Mouse (Mus musculus) embryonic facial prominence, embryonic 12.5 days (tissue): ENCODE measurements around the gene Sap30bp. TPM values are rescaled to one million over a fixed set of nuclear protein-coding genes. Genes with fewer than 3 reads are reported as not detected.
A peak's percentile ranks its signal among the peaks of the same experiment; 100 is the strongest.

Experiments
- ATAC-seq: fragments of 200-750 bp; cut with Nextera tagmentation; 2 replicates; pipeline ENCODE4 v1.8.0; 2017; ENCODE audit not compliant: insufficient number of reproducible peaks, insufficient read depth, low FRiP score, low TSS enrichment
- H3K27ac ChIP-seq: fragments of 300-500 bp; sonication (generic); 2 replicates; pipeline ENCODE4 v1.5.1; 2016; ENCODE audit warnings: mild to moderate bottlenecking
- H3K27me3 ChIP-seq: fragments of 300-500 bp; sonication (generic); 2 replicates; pipeline ENCODE4 v1.6.1; 2016; ENCODE audit warnings: mild to moderate bottlenecking, moderate library complexity
- H3K36me3 ChIP-seq: fragments of 300-500 bp; sonication (generic); 2 replicates; pipeline ENCODE4 v1.6.1; 2016; ENCODE audit warnings: mild to moderate bottlenecking
- H3K4me1 ChIP-seq: fragments of 300-500 bp; sonication (generic); 2 replicates; pipeline ENCODE4 v1.6.1; 2016
- H3K4me2 ChIP-seq: fragments of 300-500 bp; sonication (generic); replicated peaks from 2 replicates; pipeline ENCODE4 v1.6.1; 2016; ENCODE audit warnings: mild to moderate bottlenecking, moderate library complexity
- H3K4me3 ChIP-seq: fragments of 300-500 bp; sonication (generic); 2 replicates; pipeline ENCODE4 v1.5.1; 2016; ENCODE audit warnings: mild to moderate bottlenecking
- H3K9ac ChIP-seq: fragments of 300-500 bp; sonication (generic); 2 replicates; pipeline ENCODE4 v1.6.1; 2016; ENCODE audit warnings: mild to moderate bottlenecking, moderate library complexity
- H3K9me3 ChIP-seq: fragments of 300-500 bp; sonication (generic); 2 replicates; pipeline ENCODE4 v1.6.1; 2016; ENCODE audit warnings: mild to moderate bottlenecking, moderate library complexity
- WGBS: fragments of 180-500 bp; shearing (Covaris S2); methylation state at CpG from one replicate; pipeline ENCODE4 v1.1.7; 2016; 5-methylcytosine and 5-hydroxymethylcytosine counted together
- polyA plus RNA-seq: library from polyadenylated mRNA; unstranded; fragments of >200 nt; fragmentation: Nextera tagmentation; extraction: Ambion mirVana; gene quantifications from 2 replicates; pipeline ENCODE4 v1.2.1, GENCODE M21; 2016

Gene Sap30bp
- polyA plus RNA-seq, 1 experiment from 2014 or later = 46.9 TPM

DNA sequence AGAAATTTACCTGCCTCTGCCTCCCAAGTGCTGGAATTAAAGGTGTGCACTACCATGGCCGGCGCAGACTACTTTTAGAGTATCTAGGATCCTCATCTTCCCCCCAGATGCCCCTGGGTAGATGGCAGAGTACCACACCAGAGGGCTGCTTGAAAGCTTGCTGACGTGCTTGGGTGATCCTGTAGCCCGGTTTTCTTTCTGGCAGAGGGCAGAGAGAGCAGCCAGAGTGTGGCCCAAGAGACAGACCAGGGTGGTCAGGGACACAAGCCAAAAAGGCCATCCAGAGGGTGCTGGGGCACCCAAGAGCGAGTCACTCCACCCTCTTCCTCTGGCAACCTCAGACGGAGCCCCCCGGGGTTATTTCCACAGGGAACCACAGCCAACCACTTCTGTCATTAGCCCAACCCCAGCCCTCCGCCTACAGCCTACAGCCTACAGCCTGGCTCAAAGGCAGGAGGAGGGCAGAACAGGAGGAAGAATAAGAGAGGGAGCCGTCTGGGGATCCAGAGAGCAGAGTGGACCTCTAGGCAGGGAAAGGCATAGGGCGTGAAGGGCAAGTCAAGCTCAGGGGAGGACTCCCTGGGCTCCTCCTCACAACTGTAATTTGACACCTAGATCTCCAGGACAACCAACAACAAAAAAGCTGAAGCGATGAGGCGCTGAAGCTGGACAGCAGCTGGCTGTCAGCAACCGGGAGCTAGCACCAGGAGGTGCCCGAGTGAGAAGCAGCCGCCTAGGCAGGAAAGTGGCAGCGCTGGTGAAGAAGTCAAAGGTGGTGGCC, 33.4 kb upstream of the Sap30bp start, which contains the start of gene Smim5:
TSS of gene Smim5 (plus strand) at position 481 of the 781 bp plus-strand sequence.
- 31% methylated on average over 16 of the region's 16 CpGs for WGBS
- no peak for ATAC-seq
- H3K4me2 ChIP-seq = 0 out of 2 replicates have a peak within 1 kb of the TSS, but pooled peaks have one; percentile 10
- H3K9ac ChIP-seq = 0 out of 2 replicates have a peak within 1 kb of the TSS, but pooled peaks have one; percentile 0
- H3K9me3 ChIP-seq = no peaks in the 10 kb centered on the region
- H3K27me3 ChIP-seq = no peaks in the 10 kb centered on the region
- peak within 1 kb of the TSS; percentile 51; the same call in 1 of the 2 replicates for H3K27ac ChIP-seq
- no peak within 1 kb of the TSS for H3K4me3 ChIP-seq
- H3K4me1 ChIP-seq = peaks cover 23% of the 10 kb centered on the region
- peaks cover 18% of the 10 kb centered on the region for H3K36me3 ChIP-seq

DNA sequence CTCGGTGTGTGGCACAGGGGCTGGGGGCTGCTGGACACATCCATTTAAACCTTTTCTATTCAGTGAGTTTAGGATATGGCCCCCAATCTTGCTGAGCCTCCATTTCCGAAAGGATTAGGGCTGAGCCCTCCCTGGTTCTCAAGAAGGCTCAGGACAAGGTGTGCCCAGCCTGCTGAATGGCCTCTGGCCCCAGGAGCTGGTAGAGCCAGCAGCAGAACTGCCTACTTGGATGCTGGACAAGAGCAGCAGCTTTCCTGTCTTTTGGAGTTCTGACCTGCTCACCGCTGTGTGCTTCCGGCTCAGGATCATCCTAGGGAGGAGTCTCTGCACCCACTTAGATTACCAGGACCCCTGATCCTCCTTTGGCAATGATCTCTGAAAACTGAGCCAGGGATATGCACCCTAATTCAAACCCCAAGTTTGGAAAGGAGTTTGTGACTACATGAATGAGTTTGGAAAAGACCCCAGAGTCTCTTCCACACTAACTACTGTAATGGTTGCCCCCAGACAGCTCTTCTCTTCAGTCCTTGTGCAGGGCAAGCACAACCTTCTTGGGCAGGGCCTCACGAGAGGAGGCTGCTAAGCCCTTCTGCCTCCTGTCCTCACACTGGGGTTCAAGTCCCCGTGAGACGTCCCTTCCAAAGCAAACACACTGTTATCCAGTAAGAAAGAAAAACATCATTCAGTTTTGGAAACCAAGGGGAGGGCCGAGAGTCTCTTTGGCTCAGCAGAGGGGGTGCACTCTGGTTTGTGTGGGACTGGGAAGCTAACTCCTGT, 32.3 kb upstream of the Sap30bp start:
- peaks cover 12% of the 10 kb centered on the region; the same call in 1 of the 2 replicates for H3K36me3 ChIP-seq
- no peak overlapping the region for H3K4me3 ChIP-seq
- no peak for ATAC-seq
- no peaks in the 10 kb centered on the region for H3K27me3 ChIP-seq
- H3K9me3 ChIP-seq = no peaks in the 10 kb centered on the region
- WGBS = 69% methylated on average over 8 of the region's 8 CpGs
- H3K9ac ChIP-seq = 0 out of 2 replicates have a peak overlapping the region, but pooled peaks have one; percentile 0
- 0 out of 2 replicates have a peak overlapping the region, but pooled peaks have one; percentile 10 for H3K4me2 ChIP-seq
- no peak overlapping the region for H3K27ac ChIP-seq
- H3K4me1 ChIP-seq = peaks cover 29% of the 10 kb centered on the region

DNA sequence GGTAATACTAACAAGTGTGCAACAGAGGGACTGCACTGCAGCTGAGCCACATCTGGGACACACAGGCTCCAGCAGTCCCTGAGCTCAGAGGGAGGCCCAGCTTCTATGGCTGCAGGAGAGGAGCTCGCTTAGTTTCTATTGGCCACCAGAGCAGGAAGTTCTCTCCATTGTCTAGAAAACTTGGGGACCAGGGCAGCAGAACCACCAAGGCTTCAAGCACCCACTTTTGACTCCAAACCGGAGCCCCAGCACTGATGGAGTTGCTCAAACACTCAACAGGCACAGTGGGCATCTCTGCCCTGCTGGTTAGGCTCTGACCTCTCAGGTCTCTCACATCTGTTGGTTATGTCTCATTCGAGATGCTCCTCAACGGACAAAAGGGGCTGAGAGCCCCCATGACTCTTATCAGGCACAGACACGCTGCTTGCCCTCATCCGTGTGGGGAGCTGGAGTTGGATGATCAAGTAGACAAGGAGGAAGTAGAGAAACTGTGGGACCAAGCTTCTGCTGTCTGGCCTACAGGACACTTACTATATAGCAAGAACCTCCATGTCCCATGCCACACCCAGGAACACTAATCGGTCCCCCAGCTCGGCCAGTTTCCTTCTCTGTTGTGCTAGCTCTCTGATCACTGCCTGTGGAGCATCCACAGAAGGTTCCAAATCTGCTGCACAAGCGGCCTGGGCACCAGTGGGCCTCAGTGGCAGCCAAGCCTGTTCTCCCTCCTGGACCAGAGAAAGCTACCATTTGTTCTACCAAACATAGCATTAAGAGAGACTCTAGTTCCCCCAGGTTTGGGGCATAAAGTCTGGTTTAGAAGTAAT, 31.5 kb upstream of the Sap30bp start:
- Histone ChIP-seq H3K9ac (no peak overlapping the region), H3K4me1 (peaks cover 34% of the 10 kb centered on the region), H3K9me3 (no peaks in the 10 kb centered on the region), H3K36me3 (0 out of 2 replicates have a peak, but pooled peaks cover 7% of the 10 kb centered on the region), H3K4me3 (no peak overlapping the region), H3K27ac (no peak overlapping the region), H3K27me3 (no peaks in the 10 kb centered on the region), H3K4me2 (no peak overlapping the region)
- WGBS = 87% methylated on average over 9 of the region's 9 CpGs
- ATAC-seq = no peak

DNA sequence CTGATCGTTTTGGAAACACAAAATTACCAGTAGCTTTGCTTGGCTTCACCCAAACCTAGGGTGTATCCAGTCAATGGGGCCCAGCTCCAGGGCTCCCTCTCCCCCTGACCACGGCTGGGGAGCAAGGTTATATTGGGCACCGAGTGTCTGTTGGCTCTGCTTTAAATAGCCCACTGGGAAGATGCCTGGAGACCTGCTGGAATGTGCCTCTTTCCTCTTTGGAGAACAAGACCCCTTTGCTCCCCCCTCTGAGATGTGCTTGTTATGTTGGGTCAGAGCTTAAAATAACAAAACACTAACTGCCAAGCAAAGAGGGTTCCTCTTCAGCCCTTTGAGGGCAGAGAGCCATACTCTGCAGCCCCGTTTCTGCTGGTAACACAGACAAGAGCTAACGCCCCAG, 30.9 kb upstream of the Sap30bp start:
- H3K36me3 ChIP-seq = 0 out of 2 replicates have a peak, but pooled peaks cover 3% of the 10 kb centered on the region
- no peak overlapping the region; the same call in 1 of the 2 replicates for H3K27ac ChIP-seq
- peaks cover 34% of the 10 kb centered on the region for H3K4me1 ChIP-seq
- no peaks in the 10 kb centered on the region for H3K9me3 ChIP-seq
- WGBS = 77% methylated on average over 5 of the region's 5 CpGs
- no peak overlapping the region for H3K4me3 ChIP-seq
- H3K4me2 ChIP-seq = no peak overlapping the region
- ATAC-seq = no peak
- H3K27me3 ChIP-seq = no peaks in the 10 kb centered on the region
- no peak overlapping the region for H3K9ac ChIP-seq

DNA sequence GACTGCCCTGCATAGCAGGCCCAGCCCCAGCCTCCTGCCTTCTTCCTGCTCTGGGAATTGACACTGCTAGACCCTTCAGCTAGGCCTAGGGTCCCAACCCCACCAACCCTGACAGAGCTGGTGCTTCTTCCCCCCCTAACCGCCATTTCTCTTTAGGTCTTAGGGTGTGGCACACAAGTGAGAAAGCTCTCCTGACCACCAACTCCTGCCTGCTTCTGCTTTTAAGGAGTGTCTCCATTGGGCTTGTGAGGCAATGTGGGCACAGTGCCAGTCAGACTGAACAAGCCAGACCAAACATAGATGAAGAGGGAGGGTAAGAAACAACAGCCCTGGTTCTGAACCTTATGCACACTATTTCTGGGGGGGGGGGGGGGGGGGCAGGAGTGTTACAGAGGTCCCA, 30.3 kb upstream of the Sap30bp start:
- H3K4me1 ChIP-seq = peaks cover 34% of the 10 kb centered on the region
- 0 out of 2 replicates have a peak, but pooled peaks cover 3% of the 10 kb centered on the region for H3K36me3 ChIP-seq
- ATAC-seq = no peak
- H3K4me2 ChIP-seq = no peak overlapping the region
- no peaks in the 10 kb centered on the region for H3K27me3 ChIP-seq
- 68% methylated on average over 1 of the region's 1 CpGs for WGBS
- H3K27ac ChIP-seq = no peak overlapping the region
- H3K4me3 ChIP-seq = no peak overlapping the region
- H3K9ac ChIP-seq = no peak overlapping the region
- no peaks in the 10 kb centered on the region for H3K9me3 ChIP-seq

DNA sequence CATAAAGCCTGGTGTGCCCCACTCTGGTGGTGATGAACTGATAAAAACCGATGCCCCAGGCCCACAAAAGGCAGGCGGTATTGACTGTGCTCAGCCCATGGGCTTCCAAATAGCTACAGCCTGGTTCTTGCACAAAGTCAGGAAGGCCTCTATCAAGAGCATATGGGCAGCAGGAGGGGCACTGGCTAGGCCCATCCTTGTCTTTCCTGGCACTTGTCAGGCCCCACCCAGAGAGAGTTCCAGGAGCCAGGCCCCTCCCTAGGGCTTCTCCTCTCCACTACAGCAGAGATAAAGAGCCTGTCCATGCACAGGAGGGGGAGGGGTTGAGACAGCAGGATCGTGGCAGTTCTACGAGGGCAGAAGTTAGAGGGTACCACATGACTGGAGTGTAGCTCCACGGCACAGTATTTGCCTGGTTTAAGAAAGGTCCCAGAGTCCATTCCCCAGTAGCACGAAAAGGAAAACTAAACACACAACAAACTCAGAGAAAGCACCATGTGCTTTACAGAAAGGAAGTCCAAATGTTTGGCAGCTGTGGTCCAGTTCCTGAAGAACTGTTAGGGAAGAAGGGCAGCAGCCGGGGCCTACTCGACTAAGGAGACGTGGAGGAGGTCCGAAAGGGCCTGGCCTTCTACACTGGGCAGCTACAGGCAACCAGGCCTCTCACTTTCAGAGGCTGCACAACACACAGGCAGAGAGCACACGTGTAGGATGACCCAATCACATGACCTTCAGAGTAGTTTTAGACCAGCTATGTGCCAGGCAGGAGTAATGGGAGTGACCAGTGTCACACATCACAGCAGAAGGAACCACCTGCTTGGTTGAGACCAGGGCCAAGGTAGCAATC, 29.5 kb upstream of the Sap30bp start:
- Histone ChIP-seq H3K27me3 (no peaks in the 10 kb centered on the region), H3K4me3 (no peak overlapping the region), H3K27ac (peak overlapping the region; percentile 41; the same call in 1 of the 2 replicates), H3K4me2 (no peak overlapping the region), H3K9ac (no peak overlapping the region), H3K9me3 (no peaks in the 10 kb centered on the region), H3K4me1 (peaks cover 34% of the 10 kb centered on the region), H3K36me3 (peaks cover 7% of the 10 kb centered on the region; the same call in 1 of the 2 replicates)
- no peak for ATAC-seq
- WGBS = 71% methylated on average over 11 of the region's 11 CpGs

DNA sequence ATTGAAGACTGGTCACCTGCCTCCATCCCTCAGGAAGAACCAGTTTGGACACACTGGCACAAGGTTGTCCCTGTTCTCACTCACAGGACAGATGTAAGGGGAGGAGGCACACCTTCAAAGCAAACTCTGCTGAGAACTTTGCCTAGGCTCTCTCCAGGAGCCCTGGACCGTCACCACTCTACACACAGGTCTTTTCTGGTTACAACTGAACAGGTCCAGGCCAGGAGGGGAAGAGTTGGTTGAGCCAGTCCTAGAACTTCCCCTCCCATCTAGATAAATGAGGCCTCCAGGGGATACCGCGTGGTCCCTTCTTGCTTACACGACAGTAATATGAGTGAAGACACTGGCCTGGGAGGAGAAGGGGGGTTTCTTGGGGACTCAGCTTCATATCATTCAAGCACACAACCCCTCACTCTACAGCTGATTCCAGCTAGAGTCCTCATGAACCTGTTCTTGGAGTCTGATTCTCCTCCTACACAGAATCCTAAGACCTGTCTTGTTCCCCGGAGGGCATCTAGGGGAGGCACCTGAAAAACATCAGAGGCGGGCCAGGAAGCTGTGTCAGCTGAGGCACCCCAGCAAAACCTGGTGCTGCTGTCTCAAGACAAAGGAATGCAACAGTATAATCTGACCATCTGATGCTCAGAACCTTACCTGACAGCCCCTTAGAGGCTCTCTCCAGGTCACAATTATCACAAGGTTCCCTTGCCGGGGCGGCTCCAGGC, 28.7 kb upstream of the Sap30bp start:
- Histone ChIP-seq H3K9me3 (no peaks in the 10 kb centered on the region), H3K4me3 (no peak overlapping the region), H3K36me3 (peaks cover 7% of the 10 kb centered on the region; the same call in 1 of the 2 replicates), H3K27ac (peak overlapping the region; percentile 51), H3K27me3 (no peaks in the 10 kb centered on the region), H3K4me1 (peaks cover 34% of the 10 kb centered on the region), H3K4me2 (no peak overlapping the region), H3K9ac (no peak overlapping the region)
- WGBS = 76% methylated on average over 8 of the region's 8 CpGs
- ATAC-seq = no peak

DNA sequence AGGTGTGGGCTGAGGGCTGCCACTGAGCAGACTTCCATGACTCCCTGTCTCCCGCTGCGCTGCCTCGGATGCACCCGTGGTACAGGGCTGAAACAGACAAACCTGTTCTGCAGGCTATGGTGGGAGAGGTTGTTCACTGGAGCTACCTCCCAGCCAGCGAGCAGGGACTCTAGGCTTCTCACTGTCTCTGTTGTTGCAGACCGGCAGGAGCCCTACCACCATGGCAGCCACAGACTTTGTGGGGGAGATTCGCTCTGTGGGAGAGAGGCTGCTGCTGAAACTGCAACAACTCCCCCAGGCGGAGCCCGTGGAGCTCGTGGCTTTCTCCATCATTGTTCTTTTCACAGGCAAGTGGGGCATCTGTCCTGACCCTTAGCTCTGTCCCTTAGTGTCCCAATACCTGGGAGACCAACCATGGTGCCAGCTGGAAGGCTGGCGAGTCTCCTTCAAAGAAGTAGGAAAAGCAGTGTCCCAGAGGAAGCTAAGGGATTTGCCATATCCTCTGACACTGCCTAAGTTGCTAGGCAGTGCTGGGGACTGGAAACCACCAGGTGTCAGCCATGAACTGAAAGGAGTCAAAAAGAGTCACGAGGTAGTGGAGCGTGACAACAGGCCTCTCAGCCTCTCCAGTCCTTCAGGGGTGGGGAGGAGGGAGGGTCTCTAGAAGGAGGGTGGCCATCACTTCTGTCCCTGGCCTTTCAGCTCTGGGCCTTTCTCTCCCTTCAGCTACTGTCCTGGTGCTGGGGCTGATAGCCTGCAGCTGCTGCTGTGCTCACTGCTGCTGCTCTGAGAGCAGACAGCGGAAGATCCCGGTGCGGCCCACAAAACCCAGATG, 27.9 kb upstream of the Sap30bp start:
- Histone ChIP-seq H3K36me3 (peaks cover 9% of the 10 kb centered on the region; the same call in 1 of the 2 replicates), H3K4me3 (no peak overlapping the region), H3K4me1 (peaks cover 26% of the 10 kb centered on the region), H3K27me3 (no peaks in the 10 kb centered on the region), H3K9ac (no peak overlapping the region), H3K9me3 (no peaks in the 10 kb centered on the region), H3K4me2 (0 out of 2 replicates have a peak overlapping the region, but pooled peaks have one; percentile 1), H3K27ac (peak overlapping the region; percentile 51)
- ATAC-seq = 0 out of 2 replicates have a peak, but pooled peaks have one; percentile 33
- WGBS = 51% methylated on average over 16 of the region's 16 CpGs

DNA sequence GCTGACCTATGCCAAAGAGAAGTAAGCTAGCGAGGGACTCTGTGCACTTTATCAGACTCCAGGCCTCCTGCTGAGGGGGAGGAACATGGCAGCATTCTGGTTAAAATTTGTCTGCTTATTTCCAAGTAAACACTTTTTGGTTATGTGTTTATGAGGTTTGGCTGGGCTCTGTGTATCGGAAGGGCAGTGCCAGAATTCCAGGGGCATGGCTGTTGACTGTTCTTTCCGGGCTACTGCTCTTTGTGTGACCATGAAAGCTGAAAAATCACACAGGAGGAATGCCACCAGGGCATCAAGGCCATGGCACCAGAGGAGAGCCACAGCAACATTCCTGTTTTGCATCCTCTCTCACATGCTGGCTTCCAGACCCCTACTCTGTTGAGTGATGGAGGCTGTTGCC, 27.0 kb upstream of the Sap30bp start:
- H3K27me3 ChIP-seq = no peaks in the 10 kb centered on the region
- no peak overlapping the region for H3K9ac ChIP-seq
- H3K4me1 ChIP-seq = peaks cover 16% of the 10 kb centered on the region
- no peaks in the 10 kb centered on the region for H3K9me3 ChIP-seq
- WGBS = 76% methylated on average over 3 of the region's 3 CpGs
- H3K4me3 ChIP-seq = no peak overlapping the region
- no peak overlapping the region for H3K27ac ChIP-seq
- no peak for ATAC-seq
- H3K36me3 ChIP-seq = peaks cover 13% of the 10 kb centered on the region; the same call in 1 of the 2 replicates
- H3K4me2 ChIP-seq = no peak overlapping the region
